Mouse (Mus musculus) neutrophil, adult 5-6 weeks (primary cell): ENCODE results near the gene Rassf2. TPM values are rescaled to one million over a fixed set of nuclear protein-coding genes. Genes with fewer than 3 reads are reported as not detected.
A peak's percentile ranks its signal among the peaks of the same experiment; 100 is the strongest.

Experiments used
- ATAC-seq: fragments of 151-379, 151-347 bp; 2 replicates; pipeline ENCODE4 v1.8.0; 2017; ENCODE audit warnings: mild to moderate bottlenecking, moderate TSS enrichment; ENCODE audit not compliant: insufficient number of reproducible peaks, poor library complexity, low FRiP score, severe bottlenecking; ENCODE audit errors: extremely low read depth
- total RNA-seq: library from RNA; stranded (forward); fragments of 200-1000 nt; gene quantifications from 2 replicates; pipeline ENCODE4 v1.2.3, GENCODE M21; 2017

The Rassf2 gene
- total RNA-seq, result 193 and 210 TPM in 2 replicates

DNA sequence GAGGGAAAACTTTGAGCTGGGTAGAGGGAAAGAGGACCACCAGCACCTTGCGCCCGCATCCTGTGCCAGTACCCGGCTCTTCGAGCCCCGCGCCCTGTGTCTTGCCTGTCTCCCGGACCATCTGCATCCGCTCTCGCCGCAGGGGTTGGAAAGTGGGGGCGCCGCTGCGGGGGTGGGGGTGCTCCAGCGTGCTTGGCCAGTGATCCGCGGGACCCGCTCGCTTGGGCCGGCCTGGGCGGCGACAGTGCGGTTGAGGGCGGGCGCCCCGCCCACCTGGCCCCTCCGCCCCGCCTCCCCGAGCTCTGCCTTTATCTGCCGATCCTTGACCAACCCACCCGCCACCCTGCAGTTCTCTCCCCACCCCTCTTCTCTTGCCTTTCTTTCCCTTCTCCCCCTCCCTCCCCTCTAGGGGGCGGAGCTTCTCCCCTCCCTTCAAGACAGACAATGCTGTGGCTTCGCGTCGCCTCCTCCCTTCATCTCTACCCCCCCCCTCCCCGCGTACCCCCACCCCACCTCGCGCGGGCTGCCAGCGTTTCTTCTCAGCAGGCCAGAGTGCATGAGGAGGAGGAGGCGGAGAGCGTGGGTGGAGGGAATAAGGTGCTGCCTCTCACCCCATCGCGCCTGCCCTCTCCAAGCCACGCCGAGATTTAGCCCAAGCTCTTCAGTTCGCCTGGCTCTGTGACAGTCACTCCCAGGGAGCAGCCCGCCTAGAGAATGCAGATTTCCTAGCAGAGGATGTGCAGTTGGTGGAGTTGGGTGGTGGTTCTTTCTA is at the start of gene Rassf2:
Gene Rassf2, minus strand, starts transcription at position 613 of the 772 bp plus-strand sequence.
- peak; percentile 77 for ATAC-seq

DNA sequence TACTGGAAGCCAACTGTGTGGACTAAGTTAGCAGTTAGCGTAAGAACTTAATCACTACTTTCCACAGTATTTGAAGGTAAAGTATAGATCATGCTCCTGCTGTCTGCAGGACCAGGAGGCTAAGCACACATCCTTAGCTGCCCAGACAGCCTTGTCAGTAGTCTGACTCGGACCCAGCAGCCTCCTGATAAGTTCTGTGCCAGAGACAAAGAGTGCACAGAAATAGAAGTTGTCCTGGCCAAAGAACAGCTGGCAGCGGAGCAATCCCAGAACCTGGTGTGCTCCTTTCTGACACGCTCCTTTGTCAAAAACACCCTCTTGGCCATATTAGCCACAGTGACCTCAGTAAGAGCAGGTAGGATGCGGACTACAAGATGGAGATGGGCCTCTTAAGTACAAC is 49.1 kb upstream of the Rassf2 start:
- no peak for ATAC-seq

DNA sequence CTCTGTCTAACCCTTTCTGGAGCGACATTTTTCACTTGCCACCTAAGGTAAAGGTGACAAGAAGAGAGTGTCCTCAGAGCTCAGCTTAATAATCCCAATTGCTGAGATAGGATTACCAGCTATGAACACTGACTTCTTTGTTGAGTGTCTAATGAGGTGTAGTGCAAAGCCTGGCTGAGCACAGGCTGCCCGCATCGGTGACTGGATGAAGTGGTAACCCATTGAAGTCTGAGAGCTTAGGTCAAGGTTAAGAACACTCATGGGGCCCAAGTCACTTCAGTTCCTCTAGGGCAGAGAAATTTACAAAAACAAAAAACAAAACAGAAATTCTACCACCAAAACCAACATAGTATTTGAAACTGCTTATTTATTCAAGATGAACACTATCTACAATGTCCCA is 43.0 kb upstream of the Rassf2 start:
- ATAC-seq, result no peak

DNA sequence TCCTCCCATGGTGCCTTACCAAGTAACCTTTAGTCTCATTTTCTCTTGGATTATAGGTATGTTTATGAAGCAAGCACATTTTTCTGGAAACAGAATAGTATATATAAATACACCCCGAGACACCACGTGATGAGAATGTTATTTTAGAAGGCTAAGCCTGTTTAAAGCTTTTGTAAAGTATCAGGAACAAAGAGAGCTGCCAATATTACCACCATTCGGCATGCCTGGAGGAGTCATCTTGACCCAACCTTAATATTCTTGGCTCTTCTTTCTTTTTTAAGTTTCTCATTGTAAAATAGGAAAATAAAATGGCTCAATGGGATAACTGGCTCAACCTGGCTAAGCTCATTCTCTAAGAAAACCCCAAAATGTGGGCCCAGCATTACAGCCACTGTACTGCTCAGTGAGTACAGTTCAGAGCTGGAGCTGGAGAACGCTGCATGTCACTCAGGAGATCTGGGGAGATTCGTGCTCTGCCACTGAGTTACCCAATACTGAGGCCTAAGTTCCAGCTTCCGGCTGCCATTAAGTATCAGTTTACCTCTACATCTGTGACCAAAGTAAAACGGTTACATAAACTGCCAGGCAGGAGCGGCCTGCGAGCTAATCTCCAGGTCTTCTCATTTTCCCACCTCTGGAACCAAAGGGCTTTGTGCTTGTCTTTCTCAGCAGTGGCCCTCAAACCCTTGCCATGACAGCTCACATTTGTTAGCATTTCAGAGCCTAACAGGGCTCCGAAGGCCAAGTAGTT is 40.1 kb upstream of the Rassf2 start:
- no peak for ATAC-seq

DNA sequence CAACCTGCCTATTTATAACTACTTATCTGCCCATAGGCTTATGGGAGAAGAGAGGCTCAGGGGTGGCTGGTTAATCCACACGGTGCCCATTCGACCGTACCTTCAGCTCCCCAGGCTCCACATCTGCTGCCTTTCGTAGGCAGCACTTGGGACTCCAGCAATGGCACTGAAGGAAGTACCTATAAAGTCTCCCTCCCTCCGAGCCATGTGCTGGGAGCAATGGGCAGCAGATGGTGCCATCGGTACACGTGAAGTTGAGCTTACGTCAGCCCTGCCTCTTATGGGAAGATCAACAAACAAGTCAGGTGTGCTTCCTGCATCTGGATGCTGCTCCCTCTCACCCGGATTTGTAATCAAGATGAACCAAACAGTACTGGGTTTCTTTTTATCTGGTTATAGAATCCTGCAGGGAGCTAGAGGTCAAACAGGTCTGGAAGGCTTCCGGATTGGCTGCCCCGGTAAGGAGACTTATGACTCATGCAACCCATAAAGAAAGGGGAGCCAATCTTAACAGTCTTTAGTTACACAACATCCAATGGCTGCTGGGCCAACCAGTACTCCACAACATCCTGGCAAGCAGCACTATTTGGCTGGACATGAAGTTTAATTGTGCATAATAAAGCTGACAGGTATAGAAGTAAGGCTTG is 34.2 kb upstream of the Rassf2 start:
- peak; percentile 57; the same call in 1 of the 2 replicates for ATAC-seq

DNA sequence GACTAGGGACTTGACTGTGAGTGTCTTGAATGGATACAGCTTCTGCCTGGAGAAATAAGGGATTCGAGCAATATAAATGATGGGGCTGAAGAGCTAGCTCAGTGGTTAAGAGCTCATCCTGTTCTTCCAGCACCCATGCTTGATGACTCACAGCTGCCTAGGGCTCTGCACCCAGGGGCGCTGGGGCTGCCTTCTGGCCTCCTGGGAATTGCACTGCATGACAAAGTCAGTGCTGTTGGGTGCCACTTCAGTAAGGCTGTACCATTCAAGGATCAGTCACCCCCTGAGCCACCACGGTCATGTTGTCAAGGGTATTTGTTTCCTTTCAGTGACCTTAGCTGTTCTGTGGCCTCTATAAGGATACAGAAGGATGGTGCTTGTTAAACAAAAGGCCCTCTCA is 33.7 kb upstream of the Rassf2 start:
- no peak for ATAC-seq

DNA sequence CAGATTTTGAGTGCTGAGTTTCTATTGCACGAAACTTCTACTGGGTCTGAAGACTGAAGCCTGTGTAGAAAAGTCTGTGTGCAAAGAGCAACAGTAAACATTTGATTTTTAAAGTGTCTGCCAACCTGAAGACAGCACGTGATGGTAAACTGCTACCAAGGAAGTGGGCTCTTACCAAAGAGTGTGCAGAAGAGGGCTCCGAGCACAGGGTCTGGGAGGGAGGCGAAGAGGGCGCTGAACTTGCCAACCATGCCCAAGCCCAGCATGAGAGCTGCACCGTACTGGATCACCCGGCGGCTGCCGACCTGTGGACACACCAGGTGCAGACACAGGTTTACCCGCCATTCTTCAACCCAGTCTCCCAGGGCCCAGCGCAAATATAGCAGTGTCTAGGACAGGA is 31.8 kb upstream of the Rassf2 start:
- ATAC-seq, result no peak

DNA sequence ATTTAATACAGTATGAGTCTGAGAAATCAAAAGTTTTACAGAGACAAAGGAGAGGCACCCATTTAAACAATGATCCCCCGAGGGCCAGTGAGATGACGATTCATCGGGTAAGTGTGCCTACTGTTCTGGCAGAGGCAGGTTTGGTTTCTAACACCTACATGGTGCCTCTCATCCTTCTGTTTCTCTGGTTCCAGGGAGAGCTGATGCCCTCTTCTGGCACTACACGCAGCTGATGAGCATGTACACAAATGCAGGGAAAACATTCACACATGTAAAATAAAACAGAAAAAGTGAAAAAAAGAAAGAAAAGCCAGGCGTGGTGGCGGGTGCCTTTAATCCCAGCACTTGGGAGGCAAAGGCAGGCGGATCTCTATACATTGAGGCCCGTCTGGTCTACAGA is 29.9 kb upstream of the Rassf2 start:
- 0 out of 2 replicates have a peak, but pooled peaks have one; percentile 38 for ATAC-seq

DNA sequence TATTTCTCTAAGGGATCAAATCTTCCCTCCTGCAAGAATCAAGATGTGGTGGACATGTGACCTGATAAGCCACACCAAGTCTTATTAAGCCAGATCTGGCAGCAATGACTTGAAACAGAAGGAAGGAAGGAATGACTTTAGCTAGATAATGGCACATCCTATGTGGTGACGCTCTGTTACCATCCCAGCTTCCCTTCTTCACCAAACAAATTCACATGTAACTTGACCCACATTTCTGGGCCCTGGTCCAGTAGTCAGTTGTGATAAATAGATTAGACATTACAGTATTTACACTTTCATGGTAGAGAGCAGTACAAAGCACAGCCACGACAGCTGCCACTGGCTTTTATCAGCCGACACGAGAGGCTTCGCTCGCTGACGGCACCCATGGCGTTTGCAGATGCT is 25.3 kb upstream of the Rassf2 start:
- ATAC-seq, result no peak

DNA sequence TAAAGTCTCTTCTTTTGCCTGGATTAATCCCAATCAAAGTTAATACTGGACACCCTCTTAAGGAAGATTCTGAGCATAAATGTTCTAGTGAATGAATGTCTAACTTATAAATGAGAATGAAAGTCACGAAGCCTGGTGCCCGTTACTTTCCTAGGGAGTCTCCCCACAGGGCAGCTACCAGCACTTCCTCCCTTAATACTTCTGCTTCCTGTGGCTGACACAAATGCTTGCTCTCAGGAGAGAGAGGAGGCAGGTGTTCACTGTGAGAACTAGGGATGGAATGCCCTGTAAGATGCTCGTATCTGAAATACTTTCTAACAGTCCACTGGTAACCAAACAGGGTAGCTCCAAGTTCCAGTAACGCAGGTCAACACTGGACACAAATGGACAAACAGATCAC is 23.8 kb upstream of the Rassf2 start:
- ATAC-seq, result 0 out of 2 replicates have a peak, but pooled peaks have one; percentile 50

DNA sequence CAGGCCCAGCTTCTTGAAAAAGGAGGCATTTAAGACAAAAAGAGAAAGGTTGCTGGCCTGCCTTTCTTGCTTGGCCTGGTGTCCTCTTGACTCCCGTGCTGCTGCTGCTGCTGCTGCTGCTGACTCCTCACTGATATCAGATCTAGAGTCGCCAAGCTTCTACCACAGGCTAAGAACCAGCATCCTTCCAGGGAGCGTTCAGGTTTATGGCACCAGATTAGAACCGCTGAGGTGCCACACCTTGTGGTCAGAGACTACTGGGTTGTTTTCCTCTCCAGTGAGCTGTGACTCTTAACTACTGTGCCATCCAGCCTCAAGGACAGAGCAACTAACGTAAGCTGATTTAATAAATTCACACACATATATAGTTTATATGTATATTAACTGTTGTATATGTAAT is 21.7 kb upstream of the Rassf2 start:
- peak; percentile 51; the same call in 1 of the 2 replicates for ATAC-seq

DNA sequence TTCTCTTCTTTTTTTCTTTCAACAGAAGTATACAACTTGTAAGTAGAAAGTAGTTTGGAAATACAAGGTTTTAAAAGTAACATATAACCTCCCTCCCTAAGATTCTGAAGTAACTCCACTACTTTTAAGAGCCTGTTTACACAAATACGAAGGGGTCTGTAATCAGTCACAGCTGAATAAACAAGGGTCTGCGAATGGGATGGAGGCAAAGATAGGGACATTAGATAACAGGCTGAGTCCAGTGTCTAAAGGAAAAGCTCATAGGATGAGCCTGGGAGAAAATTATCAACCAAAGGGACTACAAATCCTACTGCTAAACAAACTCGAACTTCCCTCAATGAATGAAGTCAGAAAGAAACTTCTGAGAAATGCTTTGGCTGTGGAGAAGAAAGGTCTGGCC is 19.9 kb upstream of the Rassf2 start:
- no peak for ATAC-seq

DNA sequence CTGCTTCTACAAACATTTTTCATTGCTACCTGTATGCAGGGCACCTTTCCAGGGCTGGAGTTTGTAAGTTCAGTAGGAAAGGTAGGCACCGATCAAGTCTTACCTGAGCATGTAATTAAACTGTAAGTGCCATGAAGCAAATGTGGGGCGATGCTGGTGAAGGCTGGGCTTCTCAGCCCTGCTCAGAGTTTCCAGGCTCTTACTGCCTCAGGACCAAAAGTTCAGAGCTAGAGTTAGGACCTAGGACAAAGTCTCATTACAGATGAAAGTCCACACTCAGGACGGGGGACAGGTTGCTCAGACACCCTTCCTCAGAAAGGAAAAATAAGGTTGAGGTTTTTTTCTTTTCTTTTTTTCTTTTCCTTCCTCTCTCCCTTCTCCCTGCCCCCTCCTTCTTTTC is 19.4 kb upstream of the Rassf2 start:
- no peak for ATAC-seq

DNA sequence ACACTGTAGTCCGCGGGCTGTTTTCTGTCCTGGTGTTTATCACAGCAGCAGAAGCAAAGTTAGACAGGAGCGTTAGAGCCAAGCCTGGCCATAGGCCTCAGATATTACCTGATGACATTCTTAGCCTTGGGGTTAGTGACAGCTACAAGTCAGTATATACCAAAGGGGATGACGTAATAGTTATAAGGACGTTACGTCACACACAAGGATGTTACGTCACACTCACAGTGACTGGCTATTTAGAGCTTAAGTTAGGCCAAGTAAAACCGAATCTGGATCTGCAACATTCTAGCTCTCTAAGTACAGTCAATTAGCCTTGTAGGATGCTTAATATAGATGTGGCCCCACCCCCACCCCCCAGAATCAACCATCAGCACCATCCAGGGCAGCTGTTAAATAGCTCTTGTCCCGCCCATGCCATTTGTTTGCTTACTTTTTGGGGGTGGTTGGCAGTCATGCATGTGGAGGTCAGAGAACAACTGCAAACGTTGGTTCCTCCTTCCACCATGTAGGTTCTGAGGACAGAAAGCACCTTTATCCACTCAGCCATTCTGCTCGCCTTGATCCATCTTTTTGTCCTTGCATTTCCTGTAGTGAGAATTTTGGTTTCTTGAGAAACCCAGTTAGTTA is 18.2 kb upstream of the Rassf2 start:
- ATAC-seq, result peak; percentile 30; the same call in 1 of the 2 replicates

DNA sequence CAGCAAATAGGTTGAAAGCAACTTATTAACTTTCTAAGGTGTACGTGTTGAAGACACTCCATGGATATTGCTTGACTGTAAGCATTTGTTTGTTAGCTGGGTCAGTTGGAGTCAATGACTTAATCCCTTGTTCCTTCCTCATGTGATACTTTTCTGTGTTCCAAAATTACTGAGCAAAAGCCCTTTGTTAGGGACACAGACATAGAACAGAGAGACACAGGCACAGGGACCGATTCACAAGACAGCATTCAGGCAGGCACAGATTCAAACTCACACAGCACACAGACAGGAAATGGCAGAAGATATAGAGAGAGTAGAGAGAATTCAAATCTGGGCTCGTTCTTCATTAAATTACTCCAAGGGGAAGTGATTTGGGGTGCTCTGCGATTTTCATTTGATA is 17.3 kb upstream of the Rassf2 start:
- ATAC-seq, result no peak

DNA sequence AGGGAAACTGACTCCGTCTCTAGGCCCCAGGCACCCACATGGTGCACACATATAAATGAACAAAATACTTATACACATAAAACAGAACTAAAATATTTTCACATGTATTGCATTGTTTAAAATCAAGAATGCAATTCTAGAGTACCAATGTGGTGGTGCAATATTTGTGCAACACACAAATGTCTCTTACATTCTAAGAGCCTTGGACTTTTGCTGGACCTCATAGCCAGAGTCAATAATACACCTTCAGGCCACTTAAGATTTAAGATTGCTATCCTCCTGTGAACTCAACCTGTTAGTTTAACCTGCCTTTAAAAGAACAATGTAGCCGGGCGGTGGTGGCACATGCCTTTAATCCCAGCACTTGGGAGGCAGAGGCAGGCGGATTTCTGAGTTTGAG is 16.6 kb upstream of the Rassf2 start:
- ATAC-seq, result no peak

DNA sequence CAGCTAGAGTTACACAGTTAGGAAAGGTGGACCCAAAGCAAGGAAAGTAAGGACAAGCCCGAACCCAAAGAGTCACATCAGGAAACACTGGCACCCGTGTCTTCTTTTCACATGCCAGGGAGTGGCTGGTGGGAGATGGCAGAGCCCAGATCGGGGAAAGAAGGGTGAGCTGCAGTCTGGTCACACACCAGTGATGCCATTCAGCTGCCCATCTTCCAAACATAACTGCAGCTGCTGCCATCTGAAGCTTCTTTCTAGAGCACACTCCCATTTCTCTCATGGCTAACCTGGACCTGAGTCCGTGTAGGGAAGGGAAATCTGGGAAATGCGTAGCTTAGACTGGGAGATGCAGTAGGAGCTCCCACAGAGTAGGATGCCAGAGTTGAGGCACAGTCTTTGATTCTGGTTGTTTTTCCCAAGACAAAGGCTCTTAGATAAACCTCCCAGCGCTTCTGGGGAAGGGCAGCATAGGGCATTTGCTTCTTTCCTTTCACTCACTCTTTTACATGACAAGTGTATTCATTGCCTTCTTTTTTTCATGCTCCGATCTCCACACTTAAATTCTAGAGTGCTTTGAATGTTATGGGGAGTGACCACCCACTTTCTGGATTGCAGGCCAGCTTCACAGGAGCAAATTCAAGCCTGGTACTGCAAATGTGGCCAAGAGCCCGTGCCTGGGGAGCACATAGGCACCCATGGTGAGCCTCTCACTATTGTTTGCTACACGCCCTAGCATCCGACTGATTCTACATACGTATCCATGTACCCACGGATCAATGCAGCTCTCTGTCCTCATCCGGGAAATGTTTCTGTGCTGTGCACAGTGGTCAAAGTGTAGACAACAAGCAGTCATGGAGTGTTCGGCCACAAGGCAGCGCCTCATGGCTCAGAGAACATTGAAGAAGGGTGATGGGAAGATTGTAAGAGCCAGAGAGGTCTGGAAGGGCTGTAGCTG is 14.5 kb upstream of the Rassf2 start:
- no peak for ATAC-seq

DNA sequence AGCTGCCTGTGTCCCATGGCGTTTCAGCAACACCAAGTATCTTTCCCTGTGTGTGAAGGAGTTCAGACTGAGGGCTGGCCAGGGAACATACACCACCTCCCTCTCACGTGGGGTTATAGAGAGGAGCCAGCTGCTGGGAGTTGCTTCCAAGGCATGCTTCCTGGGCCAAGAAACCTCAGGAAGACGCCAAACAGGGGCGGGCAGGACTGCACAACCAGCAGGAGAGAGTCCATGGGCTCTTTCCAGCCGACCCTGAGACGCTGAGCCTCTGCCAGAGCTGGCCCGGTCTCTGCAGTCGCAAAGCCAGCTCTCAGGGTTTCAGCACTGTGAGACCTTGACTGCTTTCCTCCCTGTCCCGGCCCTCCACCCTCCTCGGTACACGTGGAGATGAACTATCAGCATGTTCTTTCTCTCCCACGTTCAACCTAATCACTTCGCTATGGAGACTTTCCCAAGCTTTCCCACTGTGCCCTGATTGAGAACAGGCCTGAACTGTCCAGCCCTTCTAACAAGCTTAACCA is 13.1 kb upstream of the Rassf2 start:
- no peak for ATAC-seq
